Mouse (Mus musculus) CD4-positive naive resting alpha-beta T cell, adult 57 days (primary cell): ENCODE results near the gene Timd2. TPM values are rescaled to one million over a fixed set of nuclear protein-coding genes. Genes with fewer than 3 reads are reported as not detected.

Experiments used
- total RNA-seq: library from RNA; stranded (reverse); gene quantifications from one replicate; pipeline ENCODE4 v1.2.4, GENCODE M21; 2023

Timd2 gene
- total RNA-seq: not detected

GRCm38 (mm10) chr11:46706664-46707356, at the start of gene Timd2:
Timd2 (minus strand) TSS chr11:46707061.

DNA sequence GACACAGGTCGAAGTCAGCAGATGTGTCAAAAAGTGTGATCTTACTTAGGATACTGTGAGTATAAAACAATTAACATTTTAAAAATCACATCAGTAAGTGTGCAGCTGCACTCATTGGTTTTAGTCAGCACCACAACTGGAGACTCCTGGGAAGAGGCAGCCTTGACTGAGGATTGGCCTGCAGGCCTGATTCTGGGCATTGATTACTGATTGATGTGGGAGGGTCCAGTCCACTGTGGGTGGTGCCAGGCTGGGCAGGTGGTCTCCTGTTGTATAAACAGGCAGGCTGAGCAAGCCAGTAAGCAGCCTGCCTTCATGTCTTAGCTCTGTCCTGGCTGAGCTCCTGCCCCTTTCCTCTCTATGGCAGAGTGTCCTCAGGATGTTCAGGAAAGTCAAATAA, 28.2 kb upstream of the Timd2 start, which contains the start of gene Havcr1:
TSS of gene Havcr1 (plus strand) at position 5 of the 400 bp plus-strand sequence.

DNA sequence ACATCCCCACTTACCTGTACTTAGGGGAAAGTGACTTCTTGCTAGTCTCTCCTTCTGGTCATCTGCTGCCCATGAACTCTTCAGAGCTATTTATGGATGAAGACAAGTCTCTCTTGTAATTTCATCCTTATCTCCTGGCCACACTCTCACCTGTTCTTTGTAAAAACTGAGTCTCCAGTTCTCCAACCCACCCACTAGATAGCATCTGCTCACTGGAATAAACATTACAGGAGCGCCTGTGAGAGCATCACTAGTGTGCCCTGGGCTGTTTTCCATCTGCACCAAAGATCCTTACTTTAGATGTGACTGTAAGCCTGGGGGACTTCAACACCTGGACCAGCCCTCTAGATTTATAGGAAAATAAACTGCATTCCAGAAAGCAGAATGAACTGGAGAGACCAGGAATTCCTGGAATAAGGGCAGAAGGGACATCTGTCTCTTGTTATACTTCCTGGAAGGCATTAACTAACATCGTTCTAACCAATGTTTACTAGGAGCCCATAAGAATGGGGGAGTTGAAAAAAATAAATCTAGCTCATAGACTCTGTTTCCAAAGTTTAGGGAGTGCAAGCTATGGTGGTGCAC, 77.6 kb downstream of the Timd2 start, which contains the start of gene Dppa1:
TSS of gene Dppa1 (minus strand) at position 51 of the 585 bp plus-strand sequence.

Other genes starting within 250 kb of the Timd2 start
- not detected for gene Gm12169, start 182.8 kb downstream of the Timd2 start, total RNA-seq
- not detected for gene BC053393, start 135.5 kb downstream of the Timd2 start, total RNA-seq
- not detected for gene Dppa1, start 77.8 kb downstream of the Timd2 start, total RNA-seq
- 1.2 TPM for gene Havcr1, start 28.0 kb upstream of the Timd2 start, total RNA-seq
- gene Timd4, start 103.7 kb upstream of the Timd2 start, total RNA-seq: 0.53 TPM